Mouse (Mus musculus): ENCODE data around the gene Timeless.
"Not testable (repeated sequence)": the region's sequence is repeated elsewhere in the genome, so short reads cannot be mapped to it uniquely, and the experiment has no call there.

The Timeless gene

GRCm38 (mm10) chr10:128231697-128232419 lies at the start of gene Timeless:
Gene Timeless (plus strand): TSS chr10:128232065.
- peak; percentile 93 for DNase-seq

- DNase-seq: no peak
Observed at GRCm38 (mm10) chr10:128184296-128184695, 47.6 kb upstream of the Timeless start.

DNA sequence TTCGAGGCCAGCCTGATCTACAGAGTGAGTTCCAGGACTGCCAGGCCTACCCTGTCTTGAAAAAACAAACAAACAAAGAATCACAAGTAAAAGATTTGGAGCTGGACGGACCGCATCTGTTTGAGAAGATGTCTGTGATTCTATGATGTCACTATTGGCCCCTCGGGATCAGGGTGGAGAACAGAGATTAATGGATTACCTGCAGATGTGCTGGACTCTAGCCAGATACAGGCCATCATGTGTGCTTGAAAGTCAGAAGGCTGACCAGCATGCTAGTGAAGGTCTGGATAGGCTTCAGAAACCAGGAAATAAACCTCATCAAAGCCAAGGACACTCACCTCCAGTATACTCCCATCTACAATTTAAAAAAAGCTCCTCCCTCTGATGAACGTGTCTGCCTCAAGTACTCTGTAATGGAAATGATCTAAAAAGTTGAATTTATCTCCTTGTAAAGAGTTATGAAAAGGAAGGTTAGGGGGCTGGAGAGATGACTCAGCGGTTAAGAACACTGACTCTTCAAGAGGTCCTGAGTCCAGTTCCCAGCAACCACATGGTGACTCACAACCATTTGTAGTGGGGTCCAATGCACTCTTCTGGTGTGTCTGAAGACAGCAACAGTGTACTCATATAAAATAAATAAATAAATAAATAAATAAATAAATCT lies 46.5 kb upstream of the Timeless start:
- no peak for DNase-seq

GRCm38 (mm10) chr10:128185959-128186358 lies 45.9 kb upstream of the Timeless start:
- DNase-seq: peak; percentile 77

- DNase-seq: no peak
Observed at GRCm38 (mm10) chr10:128187181-128187605, 44.7 kb upstream of the Timeless start.

DNA sequence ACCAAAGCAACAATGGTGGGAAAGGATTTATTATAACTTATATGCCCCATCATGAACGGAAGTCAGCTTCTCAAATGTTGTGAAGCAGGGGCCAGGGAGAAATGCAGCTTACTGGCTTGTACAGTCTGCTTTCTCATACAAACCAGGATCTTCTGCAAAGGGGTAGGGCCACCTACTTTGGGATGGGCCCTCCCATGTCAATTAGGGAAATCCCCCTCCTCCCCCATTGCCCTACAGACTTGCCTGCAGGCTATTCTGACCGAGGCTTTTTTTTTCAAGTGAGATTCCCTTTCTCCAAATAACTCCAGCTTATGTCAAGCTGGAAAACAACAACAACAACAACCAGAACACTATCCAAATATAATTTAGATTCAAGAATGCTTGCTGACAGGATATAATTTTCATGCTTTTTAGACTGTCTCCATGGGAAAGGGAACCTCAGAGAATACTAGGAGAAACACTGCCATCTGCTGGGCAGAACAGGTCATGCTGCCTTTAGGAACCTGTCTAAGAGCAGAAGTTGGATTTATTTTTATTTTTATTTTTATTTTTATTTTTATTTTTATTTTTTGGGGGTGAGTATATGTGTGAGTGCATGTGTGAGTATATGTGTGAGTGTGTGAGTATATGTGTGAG lies 43.5 kb upstream of the Timeless start:
- peak; percentile 74 for DNase-seq

DNA sequence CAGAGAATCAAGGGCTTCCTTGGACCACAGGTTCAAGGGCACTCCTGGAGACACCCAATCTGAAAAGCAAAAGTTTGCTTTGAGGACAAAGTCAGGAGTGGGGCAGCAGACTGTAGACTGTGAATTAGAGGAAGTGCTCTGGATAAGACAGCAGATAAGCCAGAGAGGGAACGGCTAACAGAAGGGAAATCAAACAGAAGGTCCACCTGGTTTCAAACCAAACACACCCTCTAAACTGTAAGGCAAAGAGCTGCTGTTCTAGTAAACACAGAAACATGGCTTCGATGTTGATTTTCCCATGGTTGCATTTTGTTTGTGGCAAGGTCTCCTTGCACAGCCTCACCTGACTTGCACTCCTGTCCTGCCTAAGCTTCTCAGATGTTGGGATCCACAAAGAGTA lies 40.4 kb upstream of the Timeless start:
- DNase-seq: no peak

DNA sequence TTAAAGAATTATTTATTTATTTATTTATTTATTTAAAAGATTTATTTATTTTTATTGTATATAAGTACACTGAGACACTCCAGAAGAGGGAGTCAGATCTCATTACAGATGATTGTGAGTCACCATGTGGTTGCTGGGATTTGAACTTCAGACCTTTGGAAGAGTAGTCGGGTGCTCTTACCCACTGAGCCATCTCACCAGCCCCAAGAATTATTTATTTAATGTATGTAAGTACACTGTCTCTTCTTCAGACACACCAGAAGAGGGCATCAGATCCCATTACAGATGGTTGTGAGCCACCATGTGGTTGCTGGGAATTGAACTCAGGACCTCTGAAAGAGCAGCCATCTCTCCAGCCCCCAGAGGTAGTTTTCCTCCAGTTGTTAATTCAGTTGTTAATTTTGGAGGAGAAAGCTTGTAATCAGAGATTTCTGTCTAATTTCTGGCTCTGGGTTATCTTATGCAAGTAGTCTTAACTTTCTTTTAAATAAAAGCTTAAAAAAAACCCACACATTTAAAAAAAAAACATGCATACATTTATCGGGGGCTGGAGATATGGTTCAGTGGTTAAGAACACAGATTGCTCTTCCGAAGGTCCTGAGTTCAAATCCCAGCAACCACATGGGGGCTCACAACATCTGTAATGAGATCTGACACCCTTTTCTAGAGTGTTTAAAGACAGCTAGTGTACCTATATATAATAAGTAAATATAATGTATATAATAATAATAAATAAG lies 39.7 kb upstream of the Timeless start:
- DNase-seq: not testable (repeated sequence)

- DNase-seq: no peak
Observed at GRCm38 (mm10) chr10:128193113-128193512, 38.8 kb upstream of the Timeless start.

DNA sequence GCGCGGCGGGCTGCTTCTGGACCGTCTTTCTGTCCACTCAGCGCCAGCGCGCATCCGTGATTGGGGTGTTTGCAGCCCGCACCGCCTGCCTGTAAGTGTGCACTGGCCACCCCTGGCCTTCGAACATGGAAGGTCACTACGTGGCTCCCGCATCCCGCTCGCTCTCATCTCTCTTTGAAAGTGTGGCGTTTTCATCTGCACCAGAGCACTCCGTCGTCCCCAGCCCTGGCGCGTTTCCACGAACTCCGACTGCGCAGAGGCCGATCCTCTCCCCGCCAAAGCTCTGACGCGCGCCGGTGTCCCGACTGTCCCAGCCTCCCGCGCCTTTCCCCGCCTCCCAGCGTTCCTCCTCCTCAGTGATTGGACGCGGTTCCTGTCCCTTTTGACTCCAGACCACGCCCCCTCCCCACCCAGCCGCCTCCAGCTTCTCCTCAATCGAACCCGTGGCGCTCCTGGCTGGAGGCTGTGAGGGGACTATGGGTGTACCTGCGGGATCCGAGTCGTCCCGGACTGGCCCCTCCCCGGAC lies 37.8 kb upstream of the Timeless start, which contains the start of gene Gls2:
Gene Gls2 (plus strand): TSS at position 434 of the 527 bp plus-strand sequence.
- peak; percentile 99 for DNase-seq

DNA sequence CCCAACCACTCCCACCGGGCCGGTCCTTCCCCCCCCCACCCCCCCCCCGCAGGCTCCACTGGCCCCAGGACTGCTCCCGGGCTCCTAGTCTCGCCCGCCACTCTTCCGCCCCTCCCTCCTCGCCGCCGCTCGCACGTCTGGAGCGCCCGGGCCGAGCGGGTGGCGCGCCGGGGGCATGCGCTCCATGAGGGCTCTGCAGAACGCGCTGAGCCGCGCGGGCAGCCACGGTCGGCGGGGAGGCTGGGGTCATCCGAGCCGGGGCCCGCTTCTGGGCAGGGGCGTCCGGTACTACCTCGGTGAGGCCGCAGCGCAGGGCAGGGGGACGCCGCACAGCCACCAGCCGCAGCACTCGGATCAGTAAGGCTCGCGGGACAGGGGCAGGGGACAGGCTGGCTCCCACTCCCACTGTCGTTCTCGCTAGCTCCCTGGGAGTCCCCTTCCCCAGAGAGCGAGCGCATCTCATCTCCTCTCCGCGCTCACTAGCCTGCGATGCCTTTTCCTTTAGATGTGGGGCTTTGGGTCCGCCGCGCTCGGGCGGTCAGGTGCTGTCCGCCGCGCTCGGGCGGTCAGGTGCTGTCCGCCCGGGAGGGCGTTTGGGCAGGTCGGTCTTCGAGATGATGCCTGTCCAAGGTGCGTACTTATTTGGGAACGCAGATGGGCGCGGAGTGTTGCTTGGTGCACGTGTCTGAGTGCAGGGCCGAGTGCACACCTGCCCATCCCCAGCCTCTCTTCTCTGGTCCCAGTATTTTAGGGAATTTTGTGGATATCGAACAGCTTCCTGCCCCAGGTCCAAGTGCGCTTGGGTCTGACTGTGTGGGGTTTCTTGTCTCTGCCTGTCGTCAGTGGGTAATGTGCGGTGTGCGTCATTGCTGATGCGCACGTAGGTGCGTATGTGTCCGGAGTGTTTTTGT lies 37.1 kb upstream of the Timeless start:
- DNase-seq: peak; percentile 65

- no peak for DNase-seq
Observed at GRCm38 (mm10) chr10:128201856-128202255, 30.0 kb upstream of the Timeless start.

DNA sequence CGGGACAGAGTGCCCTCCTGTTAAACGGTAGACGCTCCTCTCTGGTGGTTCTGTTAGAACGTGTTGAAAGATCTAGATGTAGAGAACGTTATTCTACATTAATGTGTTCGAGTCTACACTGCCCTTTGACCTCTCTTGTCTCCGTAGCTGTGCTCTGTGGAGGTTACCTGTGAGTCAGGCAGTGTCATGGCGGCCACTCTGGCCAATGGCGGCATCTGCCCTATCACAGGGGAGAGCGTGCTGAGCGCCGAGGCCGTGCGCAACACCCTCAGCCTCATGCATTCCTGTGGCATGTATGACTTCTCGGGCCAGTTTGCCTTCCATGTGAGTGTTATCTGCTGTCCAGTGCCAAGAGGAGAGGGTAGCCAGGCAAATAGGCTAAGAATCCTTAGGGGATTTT lies 26.9 kb upstream of the Timeless start:
- no peak for DNase-seq

DNA sequence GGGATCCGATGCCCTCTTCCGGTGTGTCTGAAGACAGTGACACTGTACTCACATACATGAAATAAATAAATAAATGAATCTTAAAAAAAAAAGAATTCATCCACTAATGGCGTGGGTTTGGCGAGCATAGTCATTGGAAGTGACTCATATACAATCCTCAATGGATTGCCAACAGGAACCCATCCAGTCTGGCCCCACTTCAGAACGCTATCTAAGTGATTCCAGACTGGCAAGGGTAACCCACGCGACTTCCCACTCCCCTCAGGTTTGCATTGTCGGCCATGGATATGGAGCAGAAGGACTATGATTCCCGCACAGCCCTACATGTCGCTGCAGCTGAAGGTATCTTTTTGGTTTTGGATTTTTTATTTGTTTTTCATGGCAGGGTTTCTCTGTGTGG lies 23.5 kb upstream of the Timeless start:
- no peak for DNase-seq

GRCm38 (mm10) chr10:128209311-128210009 lies 22.4 kb upstream of the Timeless start:
- no peak for DNase-seq

GRCm38 (mm10) chr10:128210131-128210530 lies 21.7 kb upstream of the Timeless start:
- DNase-seq: no peak

DNA sequence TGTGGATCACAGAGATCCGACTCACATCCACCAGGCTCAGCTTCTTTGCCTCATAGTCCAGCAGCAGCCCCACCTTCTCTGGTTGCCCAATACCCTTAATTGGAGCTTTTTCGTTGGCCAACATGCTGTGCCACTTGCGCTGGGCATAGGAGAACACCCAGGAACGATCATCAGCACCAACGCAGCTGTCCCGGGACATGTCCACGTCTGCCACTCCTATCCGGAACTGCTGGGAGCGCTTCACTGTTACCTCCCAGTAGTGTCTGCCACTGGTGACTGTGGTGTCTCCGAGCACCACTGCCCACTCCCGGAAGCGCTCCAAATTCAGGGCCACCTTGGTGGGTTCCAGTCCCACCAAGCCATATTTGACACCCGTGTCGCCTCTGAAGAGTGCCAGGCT lies 20.9 kb upstream of the Timeless start:
- DNase-seq: no peak

GRCm38 (mm10) chr10:128211390-128212108 lies 20.3 kb upstream of the Timeless start, which contains the start of gene Spryd4:
Gene Spryd4 (minus strand): TSS chr10:128211807.
- DNase-seq: peak; percentile 86

DNA sequence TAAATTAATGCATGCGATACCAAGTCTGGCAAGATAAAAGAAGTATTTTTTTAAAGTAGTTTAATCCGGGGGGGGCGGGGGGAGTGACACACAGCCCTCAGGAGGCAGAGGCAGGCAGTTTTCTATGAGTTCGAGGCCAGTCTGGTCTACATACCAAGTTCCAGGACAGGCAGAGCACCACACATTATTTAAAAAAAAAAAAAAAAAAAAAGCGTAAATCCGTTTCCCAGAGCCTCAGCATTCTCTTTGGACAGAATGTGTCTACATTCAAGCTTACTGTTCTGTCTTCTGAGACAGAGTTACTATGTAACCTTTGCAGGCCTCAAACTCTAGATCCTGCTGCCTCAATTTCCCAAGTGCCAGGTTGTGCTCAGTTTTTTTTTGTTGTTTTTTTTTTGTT lies 19.7 kb upstream of the Timeless start:
- no peak for DNase-seq

DNA sequence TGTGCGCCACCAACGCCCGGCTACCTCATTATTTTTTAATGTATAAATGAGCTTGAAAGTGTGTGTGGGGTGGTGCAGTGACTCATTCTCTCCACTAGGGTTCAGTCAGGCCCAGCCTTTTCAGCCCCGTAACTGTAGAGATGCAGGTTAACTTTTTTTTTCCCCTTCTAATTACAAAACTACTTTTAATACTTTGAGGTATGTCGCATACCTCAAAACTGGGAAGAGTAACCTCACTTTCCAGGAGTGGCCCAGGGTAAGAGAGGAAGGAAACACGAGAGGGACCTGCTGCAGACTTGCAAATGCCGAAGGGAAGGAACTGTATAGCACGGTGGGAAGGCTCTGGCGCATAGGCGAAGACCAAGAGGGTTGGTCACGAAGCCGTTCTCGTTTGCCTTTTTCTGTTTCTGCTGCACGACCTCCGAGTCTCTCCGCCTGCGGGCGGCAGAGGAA lies 19.0 kb upstream of the Timeless start:
- peak; percentile 78 for DNase-seq
